Mouse (Mus musculus) cerebellum, adult 2 months (tissue): ENCODE results near the gene Apba2. TPM values are rescaled to one million over a fixed set of nuclear protein-coding genes. Genes with fewer than 3 reads are reported as not detected.

Experiments
- DNase-seq, 2 experiments: peaks; one replicate each; pipeline ENCODE4 v3.0.0; 2021
- H3K27ac ChIP-seq: fragments of 200-500 bp; 2 replicates; pipeline ENCODE4 v1.5.1; 2012; ENCODE audit warnings: low read length, control low read depth, inconsistent platforms; ENCODE audit not compliant: insufficient read depth
- H3K27me3 ChIP-seq: fragments of 200-500 bp; 2 replicates; pipeline ENCODE4 v1.6.1; 2012; ENCODE audit warnings: inconsistent platforms, mild to moderate bottlenecking, low read length, moderate library complexity; ENCODE audit not compliant: control insufficient read depth, insufficient read depth
- H3K4me1 ChIP-seq: fragments of 200-500 bp; 2 replicates; pipeline ENCODE4 v1.6.1; 2011; ENCODE audit warnings: low read length; ENCODE audit not compliant: control insufficient read depth, insufficient read depth
- H3K4me3 ChIP-seq: fragments of 200-500 bp; replicated peaks from 2 replicates; pipeline ENCODE3; 2011; ENCODE audit warnings: mild to moderate bottlenecking, low read depth, low read length, control low read depth; ENCODE audit not compliant: insufficient read depth
- CTCF ChIP-seq: fragments of 200-500 bp; IDR thresholded peaks from 2 replicates; pipeline ENCODE4 v1.5.1; 2011; ENCODE audit warnings: low read depth, mild to moderate bottlenecking, control low read depth, low read length, moderate library complexity, borderline replicate concordance; ENCODE audit not compliant: insufficient read depth
- POLR2A ChIP-seq: fragments of 200-500 bp; IDR thresholded peaks from 2 replicates; pipeline ENCODE4 v1.6.1; 2011; ENCODE audit warnings: low read length, control low read depth, borderline replicate concordance; ENCODE audit not compliant: insufficient read depth
- WGBS: fragments of 180-500 bp; shearing (Covaris S2); methylation state at CpG from one replicate; pipeline ENCODE4 v1.1.7; 2018; 5-methylcytosine and 5-hydroxymethylcytosine counted together
- polyA plus RNA-seq: library from polyadenylated mRNA; depleted of rRNA; stranded (reverse); fragments of >200 nt; gene quantifications from 2 replicates; pipeline ENCODE4 v1.2.3, GENCODE M21; 2012

The Apba2 gene
- polyA plus RNA-seq, 1 experiment: 167 TPM

DNA sequence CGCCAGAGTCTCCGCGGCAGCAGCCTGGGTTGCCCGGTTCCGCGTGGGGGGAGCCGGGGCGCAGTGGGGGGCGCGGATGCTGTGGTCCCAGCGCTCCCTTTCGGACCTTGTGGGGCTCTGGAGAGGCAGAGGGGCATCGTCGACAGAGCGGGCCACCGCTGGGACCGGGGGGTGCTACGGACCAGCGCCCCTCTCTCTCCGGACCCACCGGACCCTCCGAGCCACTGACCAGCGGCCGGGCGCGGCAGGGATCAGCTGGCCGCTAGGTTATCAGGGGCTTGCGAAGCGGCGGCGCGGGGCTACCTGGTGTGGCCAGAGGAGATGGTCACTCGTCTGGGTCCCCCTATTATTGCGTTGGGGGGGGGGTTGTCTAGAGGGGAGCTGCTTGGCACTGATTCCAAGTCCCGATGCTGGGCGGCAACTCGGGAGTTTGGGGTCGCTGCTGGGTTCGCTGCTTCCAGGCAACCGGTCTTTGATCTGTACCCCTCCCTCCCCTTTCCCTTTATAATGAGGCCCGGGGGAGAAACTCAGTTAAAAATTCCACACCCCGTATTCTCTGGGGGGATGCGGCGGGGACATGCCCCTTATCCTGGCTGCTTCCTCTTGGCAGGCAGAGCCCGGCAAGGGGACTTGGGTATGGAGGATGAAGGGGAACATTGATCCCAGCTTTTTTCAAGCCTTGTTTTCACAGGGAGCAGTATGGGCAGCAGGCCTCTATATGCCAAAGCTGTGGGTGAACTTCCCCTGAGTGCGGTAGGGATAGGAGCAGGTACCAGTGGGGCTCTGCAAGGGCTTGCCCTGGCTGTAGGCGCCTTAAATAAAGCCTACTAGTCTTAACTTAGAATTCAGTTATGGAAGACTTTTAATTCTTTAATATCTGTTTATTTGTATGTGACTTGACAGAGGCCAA lies 1.0 kb downstream of the Apba2 start:
- Histone ChIP-seq H3K4me1 (peaks cover 28% of the 10 kb centered on the region), H3K4me3 (peak overlapping the region; percentile 58), H3K27ac (peak overlapping the region; percentile 99), H3K27me3 (no peaks in the 10 kb centered on the region)
- WGBS: 1% methylated on average over 47 of the region's 47 CpGs
- TF ChIP-seq CTCF (no peak), POLR2A (no peak)
- peak; percentile 48 to 66 for DNase-seq

DNA sequence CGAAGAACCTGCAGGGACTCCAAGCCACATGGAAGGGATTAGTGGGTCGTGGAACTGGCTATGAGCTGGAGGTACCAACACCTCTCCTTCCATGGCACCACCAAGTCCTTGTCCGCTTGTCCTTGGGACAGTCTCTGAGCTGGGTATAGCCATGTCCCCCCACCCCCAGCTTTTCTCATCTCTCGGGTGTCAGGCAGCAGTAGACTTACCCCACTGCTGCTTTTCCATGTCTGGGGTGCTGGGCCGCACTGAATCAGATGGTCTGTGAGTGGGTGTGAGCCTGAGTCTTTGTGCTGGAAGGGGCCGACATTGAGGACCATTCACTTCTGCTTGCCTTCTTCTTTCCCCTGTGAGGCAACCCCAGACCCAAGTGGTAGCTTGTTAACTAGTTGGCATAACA lies 2.1 kb downstream of the Apba2 start:
- no peaks in the 10 kb centered on the region for H3K27me3 ChIP-seq
- H3K4me1 ChIP-seq: peaks cover 34% of the 10 kb centered on the region
- H3K4me3 ChIP-seq: peak overlapping the region; percentile 58
- 24% methylated on average over 6 of the region's 6 CpGs for WGBS
- TF ChIP-seq POLR2A: no peak
- no peak for TF ChIP-seq CTCF
- DNase-seq: peak; percentile 29 to 40
- peak overlapping the region; percentile 8; the same call in 1 of the 2 replicates for H3K27ac ChIP-seq

DNA sequence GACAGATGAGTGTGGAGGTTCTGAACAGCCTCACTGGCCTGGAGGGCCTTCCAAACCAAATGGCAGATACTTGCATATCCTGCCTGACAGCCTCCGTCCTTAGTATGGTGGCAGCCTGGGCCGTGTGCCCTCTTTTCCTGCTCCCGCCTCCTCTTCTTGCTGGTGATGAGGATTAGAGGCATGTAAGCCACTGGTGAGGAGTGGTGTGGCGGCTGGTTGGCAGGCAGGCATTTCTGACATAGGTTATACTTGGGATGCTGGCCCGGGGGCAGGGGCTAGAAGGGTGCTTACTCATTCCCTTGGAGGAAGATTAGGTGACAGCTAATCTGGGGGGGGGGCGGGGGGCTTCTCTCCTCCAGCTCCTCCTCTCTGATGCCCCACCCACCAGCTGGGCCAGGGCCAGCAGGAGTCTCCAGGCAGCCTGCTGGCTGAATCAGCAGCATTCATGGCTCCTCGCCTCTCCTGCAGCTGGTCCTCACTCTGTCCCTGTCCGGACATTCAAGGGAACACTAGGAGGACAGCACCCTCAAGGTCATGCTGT lies 3.3 kb downstream of the Apba2 start:
- WGBS: 10% methylated on average over 7 of the region's 8 CpGs
- peaks cover 44% of the 10 kb centered on the region for H3K4me1 ChIP-seq
- H3K27ac ChIP-seq: peak overlapping the region; percentile 85
- TF ChIP-seq CTCF: no peak
- TF ChIP-seq POLR2A: no peak
- peak overlapping the region; percentile 54 for H3K4me3 ChIP-seq
- no peaks in the 10 kb centered on the region for H3K27me3 ChIP-seq
- DNase-seq: peak; percentile 61 to 70

DNA sequence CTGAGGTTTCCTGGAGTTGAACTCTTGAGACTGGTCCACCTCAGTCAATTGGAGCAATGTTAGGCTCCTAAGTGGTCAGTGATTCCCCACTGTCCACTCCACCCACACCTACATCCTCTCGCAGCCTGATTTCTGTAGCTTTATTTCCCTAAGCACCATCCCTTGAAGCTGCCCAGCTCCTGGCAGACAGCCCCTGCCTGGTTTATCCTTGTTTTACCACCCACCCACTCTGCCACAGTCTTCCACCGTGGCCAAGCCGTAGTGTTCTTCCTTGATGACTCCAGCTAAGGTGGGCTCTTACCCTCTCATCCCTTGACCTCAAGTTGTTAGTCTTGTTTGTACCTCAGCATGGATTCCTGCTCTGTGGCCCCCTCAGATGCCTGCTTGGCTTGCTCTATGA lies 4.1 kb downstream of the Apba2 start:
- peak; percentile 17 to 22 for DNase-seq
- Histone ChIP-seq H3K27ac (peak overlapping the region; percentile 19; the same call in 1 of the 2 replicates), H3K4me1 (peaks cover 52% of the 10 kb centered on the region), H3K4me3 (peak overlapping the region; percentile 20), H3K27me3 (no peaks in the 10 kb centered on the region)
- WGBS: 34% methylated on average over 3 of the region's 3 CpGs
- TF ChIP-seq POLR2A (no peak), CTCF (no peak)

DNA sequence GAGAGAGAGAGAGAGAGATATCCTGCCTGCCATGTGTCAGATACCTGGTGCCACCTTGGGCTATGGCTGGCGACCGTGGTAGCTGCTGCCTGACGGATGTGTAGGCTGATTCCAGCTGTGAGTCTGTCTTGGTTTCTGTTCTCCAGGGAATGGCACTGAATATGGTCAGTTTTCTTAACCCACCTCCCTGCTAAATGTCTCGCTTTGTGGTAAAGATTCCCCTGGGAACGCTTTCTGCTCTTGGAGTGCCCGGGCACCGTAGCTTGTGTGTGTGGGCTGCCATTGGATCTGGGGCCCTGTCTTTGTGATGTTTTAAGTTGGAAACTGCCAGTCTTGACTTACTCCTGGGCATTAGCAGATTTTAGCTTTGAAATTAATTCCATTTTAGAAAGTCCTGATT lies 7.3 kb downstream of the Apba2 start:
- no peaks in the 10 kb centered on the region for H3K27me3 ChIP-seq
- TF ChIP-seq CTCF (no peak), POLR2A (no peak)
- WGBS: 72% methylated on average over 7 of the region's 7 CpGs
- H3K4me3 ChIP-seq: no peak overlapping the region
- H3K4me1 ChIP-seq: peaks cover 72% of the 10 kb centered on the region
- DNase-seq: peak; percentile 6 to 15
- no peak overlapping the region for H3K27ac ChIP-seq

DNA sequence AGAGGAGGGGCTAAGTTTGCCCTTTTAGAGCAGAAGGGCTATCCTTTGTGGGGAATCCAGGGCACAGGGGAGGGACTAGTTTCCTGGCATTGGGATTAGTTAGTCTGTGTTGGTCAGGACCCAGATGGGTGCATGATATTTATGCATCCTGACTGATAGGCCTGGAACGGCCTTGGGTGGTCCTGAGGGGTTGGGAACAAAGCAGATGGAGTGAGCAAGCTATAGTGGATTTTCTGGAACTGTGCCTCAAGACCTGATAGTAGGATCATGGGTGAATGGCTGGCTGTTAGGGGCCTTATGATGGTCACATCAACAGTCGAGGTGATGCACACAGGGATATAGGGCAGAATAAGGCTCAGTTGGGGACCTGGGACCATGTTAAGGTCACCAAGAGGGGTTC lies 8.4 kb downstream of the Apba2 start:
- WGBS: 6% methylated on average over 2 of the region's 2 CpGs

DNA sequence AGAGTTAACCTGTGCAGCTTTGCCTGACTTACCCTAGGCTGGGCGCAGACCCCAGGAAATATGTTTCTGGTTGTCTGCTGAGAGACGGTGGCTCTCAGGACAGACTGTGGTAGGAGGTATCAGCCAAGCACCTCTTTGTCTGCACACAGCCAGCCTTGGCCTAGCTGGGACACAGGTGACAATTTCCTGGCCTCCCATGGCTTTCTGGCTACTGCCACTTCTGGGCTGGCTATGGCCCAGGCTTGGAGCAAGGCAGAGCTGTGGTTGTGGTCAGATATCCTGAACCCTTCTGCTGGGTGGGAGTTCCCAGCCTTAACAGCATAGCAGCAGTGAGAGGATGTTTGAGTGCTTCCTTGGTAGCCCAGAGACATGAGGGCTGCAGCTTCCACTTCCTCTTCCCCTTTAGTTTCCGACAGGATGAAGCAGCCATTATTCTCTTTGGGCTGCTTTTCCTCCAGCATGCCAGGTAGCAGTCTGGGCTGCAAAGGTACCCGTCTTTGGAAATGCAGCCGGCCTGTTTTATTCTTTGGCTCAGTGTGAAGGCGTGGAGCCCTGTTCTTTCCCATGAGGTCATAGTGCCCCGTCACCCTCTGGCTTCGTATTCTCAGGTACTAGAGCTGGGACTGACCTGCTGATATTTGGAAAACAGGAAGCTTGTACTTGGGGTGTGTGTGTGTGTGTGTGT lies 9.2 kb downstream of the Apba2 start:
- Histone ChIP-seq H3K27me3 (no peaks in the 10 kb centered on the region), H3K4me3 (no peak overlapping the region), H3K4me1 (peaks cover 66% of the 10 kb centered on the region), H3K27ac (peak overlapping the region; percentile 61)
- TF ChIP-seq POLR2A (no peak), CTCF (no peak)
- WGBS: 10% methylated on average over 8 of the region's 8 CpGs
- peak; percentile 92 to 93 for DNase-seq

More for the DNA sequence above, 8.4 kb downstream of the Apba2 start:
- Histone ChIP-seq H3K27me3 (no peaks in the 10 kb centered on the region), H3K4me3 (no peak overlapping the region), H3K4me1 (peaks cover 71% of the 10 kb centered on the region), H3K27ac (peak overlapping the region; percentile 61)
- TF ChIP-seq CTCF (no peak), POLR2A (no peak)
- DNase-seq: peak; percentile 38 to 39

DNA sequence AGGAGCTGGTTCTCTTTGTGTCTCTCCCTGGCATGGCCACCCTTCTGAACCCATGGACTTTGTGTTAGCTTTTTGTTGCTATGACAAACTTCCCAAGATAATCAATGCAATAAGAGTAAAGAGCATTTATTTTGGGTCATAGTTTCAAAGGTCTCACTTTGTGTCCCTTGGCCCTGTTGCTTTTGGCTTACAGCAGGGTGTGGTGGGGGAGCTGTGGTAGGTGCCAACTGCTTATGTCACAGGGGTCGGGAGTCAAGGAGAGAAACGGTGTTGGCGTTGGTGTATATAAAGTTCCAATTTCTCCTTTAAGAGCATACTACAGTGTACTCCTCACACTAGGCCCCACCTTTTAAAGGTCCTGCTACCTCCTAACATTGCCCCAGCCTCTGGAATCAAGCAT lies 12.1 kb downstream of the Apba2 start:
- TF ChIP-seq POLR2A: no peak
- no peak for TF ChIP-seq CTCF
- peak; percentile 3 to 10 for DNase-seq
- H3K4me3 ChIP-seq: no peak overlapping the region
- no peak overlapping the region for H3K27ac ChIP-seq
- H3K4me1 ChIP-seq: peaks cover 60% of the 10 kb centered on the region
- WGBS: 60% methylated on average over 3 of the region's 3 CpGs
- H3K27me3 ChIP-seq: no peaks in the 10 kb centered on the region
